Mouse (Mus musculus) stomach, postnatal 0 days (tissue): ENCODE measurements around the gene Manf.

Experiments
- CTCF ChIP-seq: IDR thresholded peaks from 2 replicates; pipeline ENCODE4 v1.5.1; 2016; ENCODE audit warnings: antibody characterized with exemption, low read depth, mild to moderate bottlenecking, moderate library complexity
- EP300 ChIP-seq: optimal IDR thresholded peaks from 2 replicates; pipeline ENCODE3; 2016; ENCODE audit warnings: antibody characterized with exemption

DNA sequence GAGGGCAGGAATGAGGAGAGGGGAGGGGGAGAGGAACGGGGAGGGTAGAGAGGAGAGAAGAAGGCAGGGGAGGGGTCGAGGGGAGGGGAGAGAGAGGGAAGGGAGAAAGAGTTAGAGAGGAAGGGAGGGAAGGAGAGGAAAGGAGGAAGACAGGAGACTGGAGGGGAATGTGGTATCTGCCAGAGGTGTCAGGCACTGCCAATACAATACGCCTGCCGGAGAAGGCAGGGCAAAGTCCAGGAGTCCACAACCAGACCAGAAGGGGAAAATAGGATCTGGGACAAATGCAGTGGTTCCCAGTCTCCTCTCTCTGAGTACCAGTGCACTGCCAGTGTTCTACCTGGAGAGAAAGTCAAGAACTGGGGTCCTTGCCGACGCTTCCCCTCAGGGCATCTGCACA lies 100.9 kb downstream of the Manf start:
- TF ChIP-seq EP300 (no peak), CTCF (no peak)
